Mouse (Mus musculus): ENCODE measurements at regions not wholly inside any gene's neighbourhood (a gene's known extent, or its start where the extent isn't known, plus 50 kb on each side); places are given as distances from the start of the nearest gene placed in this dataset.

- TF ChIP-seq CTCF (IDR thresholded peaks at IDR 0.05; ENCODE audit: borderline replicate concordance, insufficient read depth, low read depth, low read length) (no peak), POLR2A (IDR thresholded peaks at IDR 0.05; ENCODE audit: borderline replicate concordance, insufficient read depth, low read length) (no peak)
- no peak for DNase-seq
- no peaks in the 10 kb centered on the region for H3K4me1 ChIP-seq (ENCODE audit: control insufficient read depth, insufficient read depth, low read length)
- no peak overlapping the region for H3K4me3 ChIP-seq (replicated peaks; ENCODE audit: insufficient read depth, low read depth, low read length)
- no peak overlapping the region for H3K27ac ChIP-seq (ENCODE audit: insufficient read depth, low read length)
- WGBS, result 13% methylated on average over 8 of the region's 8 CpGs
- no peaks in the 10 kb centered on the region for H3K27me3 ChIP-seq (ENCODE audit: control insufficient read depth, insufficient read depth, low read length)
These were observed 186.7 kb upstream of the Zfp507 start for GRCm38 (mm10) chr7:35989456-35989855.

GRCm38 (mm10) chr7:35988449-35989109 is 185.8 kb upstream of the Zfp507 start:
- 33% methylated on average over 13 of the region's 13 CpGs for WGBS
- TF ChIP-seq POLR2A (IDR thresholded peaks at IDR 0.05; ENCODE audit: borderline replicate concordance, insufficient read depth, low read length) (no peak), CTCF (IDR thresholded peaks at IDR 0.05; ENCODE audit: borderline replicate concordance, insufficient read depth, low read depth, low read length) (no peak)
- H3K4me1 ChIP-seq (ENCODE audit: control insufficient read depth, insufficient read depth, low read length), result no peaks in the 10 kb centered on the region
- DNase-seq, result no peak
- no peak overlapping the region for H3K27ac ChIP-seq (ENCODE audit: insufficient read depth, low read length)
- no peaks in the 10 kb centered on the region for H3K27me3 ChIP-seq (ENCODE audit: control insufficient read depth, insufficient read depth, low read length)
- H3K4me3 ChIP-seq (replicated peaks; ENCODE audit: insufficient read depth, low read depth, low read length), result no peak overlapping the region

GRCm38 (mm10) chr7:35977986-35978385 is 175.2 kb upstream of the Zfp507 start:
- WGBS, result 96% methylated on average over 9 of the region's 9 CpGs
- no peaks in the 10 kb centered on the region for H3K27me3 ChIP-seq (ENCODE audit: control insufficient read depth, insufficient read depth, low read length)
- TF ChIP-seq POLR2A (IDR thresholded peaks at IDR 0.05; ENCODE audit: borderline replicate concordance, insufficient read depth, low read length) (no peak), CTCF (IDR thresholded peaks at IDR 0.05; ENCODE audit: borderline replicate concordance, insufficient read depth, low read depth, low read length) (no peak)
- no peaks in the 10 kb centered on the region for H3K4me1 ChIP-seq (ENCODE audit: control insufficient read depth, insufficient read depth, low read length)
- no peak overlapping the region for H3K27ac ChIP-seq (ENCODE audit: insufficient read depth, low read length)
- DNase-seq, result no peak
- H3K4me3 ChIP-seq (replicated peaks; ENCODE audit: insufficient read depth, low read depth, low read length), result no peak overlapping the region

- TF ChIP-seq POLR2A (IDR thresholded peaks at IDR 0.05; ENCODE audit: borderline replicate concordance, insufficient read depth, low read length) (no peak), CTCF (IDR thresholded peaks at IDR 0.05; ENCODE audit: borderline replicate concordance, insufficient read depth, low read depth, low read length) (no peak)
- Histone ChIP-seq H3K4me1 (ENCODE audit: control insufficient read depth, insufficient read depth, low read length) (no peaks in the 10 kb centered on the region), H3K27me3 (ENCODE audit: control insufficient read depth, insufficient read depth, low read length) (no peaks in the 10 kb centered on the region), H3K27ac (ENCODE audit: insufficient read depth, low read length) (no peak overlapping the region), H3K4me3 (replicated peaks; ENCODE audit: insufficient read depth, low read depth, low read length) (no peak overlapping the region)
- DNase-seq, result no peak
- WGBS, result 13% methylated on average over 5 of the region's 5 CpGs
These were observed 155.9 kb upstream of the Zfp507 start for GRCm38 (mm10) chr7:35958731-35959130.

- TF ChIP-seq POLR2A (IDR thresholded peaks at IDR 0.05; ENCODE audit: borderline replicate concordance, insufficient read depth, low read length) (no peak), CTCF (IDR thresholded peaks at IDR 0.05; ENCODE audit: borderline replicate concordance, insufficient read depth, low read depth, low read length) (no peak)
- WGBS, result 3% methylated on average over 2 of the region's 2 CpGs
- no peaks in the 10 kb centered on the region for H3K4me1 ChIP-seq (ENCODE audit: control insufficient read depth, insufficient read depth, low read length)
These were observed 155.2 kb upstream of the Zfp507 start for GRCm38 (mm10) chr7:35958052-35958451.

GRCm38 (mm10) chr7:35948794-35949193 is 146.0 kb upstream of the Zfp507 start:
- H3K4me3 ChIP-seq (replicated peaks; ENCODE audit: insufficient read depth, low read depth, low read length), result no peak overlapping the region
- whole genome bisulfite sequencing, result 47% methylated on average over 6 of the region's 6 CpGs
- DNase-seq, result no peak
- TF ChIP-seq CTCF (IDR thresholded peaks at IDR 0.05; ENCODE audit: borderline replicate concordance, insufficient read depth, low read depth, low read length) (no peak), POLR2A (IDR thresholded peaks at IDR 0.05; ENCODE audit: borderline replicate concordance, insufficient read depth, low read length) (no peak)
- no peaks in the 10 kb centered on the region for H3K27me3 ChIP-seq (ENCODE audit: control insufficient read depth, insufficient read depth, low read length)
- no peak overlapping the region for H3K27ac ChIP-seq (ENCODE audit: insufficient read depth, low read length)
- no peaks in the 10 kb centered on the region for H3K4me1 ChIP-seq (ENCODE audit: control insufficient read depth, insufficient read depth, low read length)

More at GRCm38 (mm10) chr7:35958052-35958451, 155.2 kb upstream of the Zfp507 start:
- DNase-seq, result no peak
- Histone ChIP-seq H3K4me3 (replicated peaks; ENCODE audit: insufficient read depth, low read depth, low read length) (no peak overlapping the region), H3K27me3 (ENCODE audit: control insufficient read depth, insufficient read depth, low read length) (no peaks in the 10 kb centered on the region), H3K27ac (ENCODE audit: insufficient read depth, low read length) (no peak overlapping the region)

- no peak for DNase-seq
- H3K4me3 ChIP-seq (replicated peaks; ENCODE audit: insufficient read depth, low read depth, low read length), result no peak overlapping the region
- WGBS, result 4% methylated on average over 13 of the region's 13 CpGs
- H3K4me1 ChIP-seq (ENCODE audit: control insufficient read depth, insufficient read depth, low read length), result no peaks in the 10 kb centered on the region
- no peaks in the 10 kb centered on the region for H3K27me3 ChIP-seq (ENCODE audit: control insufficient read depth, insufficient read depth, low read length)
- no peak overlapping the region for H3K27ac ChIP-seq (ENCODE audit: insufficient read depth, low read length)
- TF ChIP-seq POLR2A (IDR thresholded peaks at IDR 0.05; ENCODE audit: borderline replicate concordance, insufficient read depth, low read length) (no peak), CTCF (IDR thresholded peaks at IDR 0.05; ENCODE audit: borderline replicate concordance, insufficient read depth, low read depth, low read length) (no peak)
These were observed 145.6 kb upstream of the Zfp507 start for GRCm38 (mm10) chr7:35948389-35948788.

GRCm38 (mm10) chr7:35941086-35941485 is 138.3 kb upstream of the Zfp507 start:
- H3K27ac ChIP-seq (ENCODE audit: insufficient read depth, low read length), result no peak overlapping the region
- DNase-seq, result no peak
- H3K4me1 ChIP-seq (ENCODE audit: control insufficient read depth, insufficient read depth, low read length), result no peaks in the 10 kb centered on the region
- 28% methylated on average over 3 of the region's 3 CpGs for WGBS
- TF ChIP-seq POLR2A (IDR thresholded peaks at IDR 0.05; ENCODE audit: borderline replicate concordance, insufficient read depth, low read length) (no peak), CTCF (IDR thresholded peaks at IDR 0.05; ENCODE audit: borderline replicate concordance, insufficient read depth, low read depth, low read length) (no peak)
- H3K27me3 ChIP-seq (ENCODE audit: control insufficient read depth, insufficient read depth, low read length), result no peaks in the 10 kb centered on the region
- H3K4me3 ChIP-seq (replicated peaks; ENCODE audit: insufficient read depth, low read depth, low read length), result no peak overlapping the region
